Comparison of ENCODE assay signal across 8 mouse cellular contexts in the genomic region with DNA sequence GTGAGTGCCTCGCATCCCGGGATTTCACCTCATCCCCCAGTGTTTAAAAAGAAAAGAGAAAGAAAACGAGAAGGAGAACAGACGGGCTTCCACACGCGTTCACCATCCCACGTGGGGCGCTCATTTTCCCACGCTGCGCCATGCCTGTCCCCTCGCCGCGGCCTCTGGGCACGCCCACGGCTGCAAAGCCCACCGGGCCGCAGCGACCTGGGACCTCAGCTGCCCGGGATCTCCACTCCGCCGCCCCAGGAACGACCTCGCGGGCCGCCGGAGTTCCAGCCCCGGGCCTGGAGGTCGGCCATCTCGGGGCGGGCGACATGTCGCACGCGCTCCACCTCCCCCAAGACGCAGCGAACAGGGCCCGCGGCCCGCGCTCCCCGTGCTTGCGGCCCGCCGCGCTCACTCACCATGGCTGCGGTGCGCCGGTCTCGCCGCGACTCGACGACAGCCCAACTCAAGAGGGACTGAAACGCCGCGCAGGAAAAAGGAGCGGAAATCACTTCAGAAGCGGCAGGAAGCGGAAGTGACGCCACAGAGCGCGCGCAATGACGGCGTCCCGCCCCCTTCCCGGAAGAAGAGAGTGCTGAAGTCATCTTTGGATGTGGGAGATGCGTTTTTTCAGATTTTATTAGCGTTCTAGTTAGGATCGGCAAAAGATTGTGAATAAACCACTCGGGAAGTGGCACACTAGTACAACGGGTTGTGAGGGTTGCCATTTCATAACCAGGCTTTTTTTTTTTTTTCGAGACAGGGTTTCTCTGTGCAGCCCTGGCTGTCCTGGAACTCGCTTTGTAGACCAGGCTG. TPM values are rescaled to one million over a fixed set of nuclear protein-coding genes. Genes with fewer than 3 reads are reported as not detected.
DNase-seq lines count a peak whose midpoint lies in the region; ATAC-seq and TF ChIP-seq lines count a peak whose summit lies in the region.

A gene (minus strand): TSS at position 519 of the 804 bp plus-strand sequence.

- peak within 1 kb of the TSS; percentile 97 for H3K9ac ChIP-seq in embryonic facial prominence, embryonic 14.5 days (ENCODE audit: low read depth, low read length)
- H3K9ac ChIP-seq in limb, embryonic 14.5 days (ENCODE audit: low read depth, low read length, severe bottlenecking) = peak within 1 kb of the TSS; percentile 88
- peak within 1 kb of the TSS; percentile 84 for H3K9ac ChIP-seq in midbrain, postnatal 0 days (replicated peaks; ENCODE audit: low read length, poor library complexity, severe bottlenecking)

- H3K4me2 ChIP-seq in embryonic facial prominence, embryonic 14.5 days (ENCODE audit: low read depth, low read length) = peak within 1 kb of the TSS; percentile 92
- H3K4me2 ChIP-seq in limb, embryonic 14.5 days (replicated peaks; ENCODE audit: low read depth, low read length, severe bottlenecking) = peak within 1 kb of the TSS; percentile 83
- peak within 1 kb of the TSS; percentile 92 for H3K4me2 ChIP-seq in midbrain, postnatal 0 days (ENCODE audit: low read depth, low read length, poor library complexity, severe bottlenecking)

- TF ChIP-seq CTCF in midbrain, postnatal 0 days (IDR thresholded peaks at IDR 0.05) = no peak

- WGBS in embryonic facial prominence, embryonic 14.5 days = under 1% methylated on average over 73 of the region's 74 CpGs
- under 1% methylated on average over 63 of the region's 74 CpGs for WGBS in limb, embryonic 14.5 days
- under 1% methylated on average over 72 of the region's 74 CpGs for WGBS in midbrain, postnatal 0 days

- peak; percentile 89 for ATAC-seq in embryonic facial prominence, embryonic 14.5 days (ENCODE audit: low read depth)
- ATAC-seq in limb, embryonic 14.5 days (ENCODE audit: low FRiP score, low read depth) = peak; percentile 89
- ATAC-seq in midbrain, postnatal 0 days (ENCODE audit: low FRiP score) = peak; percentile 90

- DNase-seq in 3134 (ENCODE audit: extremely low read depth, insufficient read length, low spot score) = peak; percentile 88
- peak; percentile 73 to 79 for DNase-seq in adrenal gland, postnatal 4 days (ENCODE audit: low spot score in 2 of 2)
- peak; percentile 92 for DNase-seq in embryonic facial prominence, embryonic 14.5 days (ENCODE audit: low spot score)
- DNase-seq in heart, adult 8-10 months (ENCODE audit: low spot score) = peak; percentile 92
- DNase-seq in kidney, adult 9 months = peak; percentile 91
- DNase-seq in limb, embryonic 14.5 days (ENCODE audit: low spot score) = peak; percentile 90
- peak; percentile 93 for DNase-seq in midbrain, postnatal 0 days (ENCODE audit: low spot score)
- DNase-seq in spleen, postnatal 14 days (ENCODE audit: low spot score in 2 of 2) = peak; percentile 80 to 91

- 0 out of 2 replicates have a peak, but pooled peaks cover 5% of the 10 kb centered on the region for H3K4me1 ChIP-seq in embryonic facial prominence, embryonic 14.5 days (ENCODE audit: control insufficient read depth, insufficient read depth, low read length)
- H3K4me1 ChIP-seq in limb, embryonic 14.5 days (ENCODE audit: control insufficient read depth, insufficient read depth, low read length) = peaks cover 5% of the 10 kb centered on the region
- peaks cover 3% of the 10 kb centered on the region; the same call in 1 of the 2 replicates for H3K4me1 ChIP-seq in midbrain, postnatal 0 days (ENCODE audit: insufficient read depth, low read length)

- TF ChIP-seq POLR2A in limb, embryonic 14.5 days (IDR thresholded peaks at IDR 0.05; ENCODE audit: borderline replicate concordance, extremely low read depth, insufficient read depth, insufficient read length) = 0 out of 2 replicates have a peak, but pooled peaks have one; percentile 38

- H3K36me3 ChIP-seq in embryonic facial prominence, embryonic 14.5 days (ENCODE audit: control insufficient read depth, insufficient read depth, low read length) = peaks cover 16% of the 10 kb centered on the region
- peaks cover 16% of the 10 kb centered on the region for H3K36me3 ChIP-seq in limb, embryonic 14.5 days (ENCODE audit: control insufficient read depth, insufficient read depth, low read length)
- no peaks in the 10 kb centered on the region for H3K36me3 ChIP-seq in midbrain, postnatal 0 days (ENCODE audit: insufficient read depth, low read length)

- no peaks in the 10 kb centered on the region for H3K27me3 ChIP-seq in embryonic facial prominence, embryonic 14.5 days (replicated peaks; ENCODE audit: control insufficient read depth, insufficient read depth, low read length)
- H3K27me3 ChIP-seq in limb, embryonic 14.5 days (ENCODE audit: control insufficient read depth, insufficient read depth, low read length) = no peaks in the 10 kb centered on the region
- no peaks in the 10 kb centered on the region for H3K27me3 ChIP-seq in midbrain, postnatal 0 days (ENCODE audit: insufficient read depth, low read length)

- peak within 1 kb of the TSS; percentile 100 for H3K4me3 ChIP-seq in embryonic facial prominence, embryonic 14.5 days (ENCODE audit: low read depth, low read length)
- H3K4me3 ChIP-seq in limb, embryonic 14.5 days (replicated peaks; ENCODE audit: low read length) = peak within 1 kb of the TSS; percentile 95
- peak within 1 kb of the TSS; percentile 99 for H3K4me3 ChIP-seq in midbrain, postnatal 0 days (ENCODE audit: low read depth, low read length)

- no peaks in the 10 kb centered on the region for H3K9me3 ChIP-seq in embryonic facial prominence, embryonic 14.5 days (ENCODE audit: control insufficient read depth, low read length)
- no peaks in the 10 kb centered on the region for H3K9me3 ChIP-seq in limb, embryonic 14.5 days (ENCODE audit: control insufficient read depth, low read length)
- no peaks in the 10 kb centered on the region for H3K9me3 ChIP-seq in midbrain, postnatal 0 days (ENCODE audit: low read length)

- H3K27ac ChIP-seq in embryonic facial prominence, embryonic 14.5 days (replicated peaks; ENCODE audit: low read depth, low read length) = peak within 1 kb of the TSS; percentile 94
- H3K27ac ChIP-seq in limb, embryonic 14.5 days (replicated peaks; ENCODE audit: low read depth, low read length) = peak within 1 kb of the TSS; percentile 81
- H3K27ac ChIP-seq in midbrain, postnatal 0 days (ENCODE audit: low read depth, low read length) = peak within 1 kb of the TSS; percentile 85

RNA-seq across cellular contexts. Expression of the gene that starts here (rescaled TPM):
- total RNA-seq in adrenal gland, postnatal 4 days (2021) = 100 to 1,000 TPM in 1 of 2 experiments, 10 to 100 TPM in 1; 92.5 to 102 TPM
- polyA plus RNA-seq in embryonic facial prominence, embryonic 14.5 days (2014; fragmentation: Nextera tagmentation; extraction: Ambion mirVana) = 262 and 292 TPM in 2 replicates
- total RNA-seq in heart, adult 8-10 months (2022) = 10 to 100 TPM; 43.0 to 55.5 (median 51.3) TPM
- polyA plus RNA-seq in limb, embryonic 14.5 days (2012; rRNA removed) = 155 and 182 TPM in 2 replicates
- polyA plus RNA-seq in limb, embryonic 14.5 days (2014; fragmentation: Nextera tagmentation; extraction: Ambion mirVana) = 268 and 280 TPM in 2 replicates
- 174 and 179 TPM in 2 replicates for total RNA-seq in midbrain, postnatal 0 days (2014; rRNA removed)
- polyA plus RNA-seq in midbrain, postnatal 0 days (2015; fragmentation: Nextera tagmentation; extraction: Ambion mirVana) = 242 and 274 TPM in 2 replicates

Comparison
In these comparisons a context has a peak if more than half of its experiments do, and no peak if none do; other contexts are left out.
1. Peak in every context shown above with its lines: DNase-seq, ATAC-seq, H3K4me3 ChIP-seq and H3K27ac ChIP-seq.